Mouse (Mus musculus) right cerebral cortex, adult 18-20 months (tissue): ENCODE results near the gene Dnajb5.
A peak's percentile ranks its signal among the peaks of the same experiment; 100 is the strongest.

Experiments
- DNase-seq: peaks from one replicate; pipeline ENCODE4 v3.0.0; 2022; ENCODE audit warnings: mixed read lengths

Gene Dnajb5

DNA sequence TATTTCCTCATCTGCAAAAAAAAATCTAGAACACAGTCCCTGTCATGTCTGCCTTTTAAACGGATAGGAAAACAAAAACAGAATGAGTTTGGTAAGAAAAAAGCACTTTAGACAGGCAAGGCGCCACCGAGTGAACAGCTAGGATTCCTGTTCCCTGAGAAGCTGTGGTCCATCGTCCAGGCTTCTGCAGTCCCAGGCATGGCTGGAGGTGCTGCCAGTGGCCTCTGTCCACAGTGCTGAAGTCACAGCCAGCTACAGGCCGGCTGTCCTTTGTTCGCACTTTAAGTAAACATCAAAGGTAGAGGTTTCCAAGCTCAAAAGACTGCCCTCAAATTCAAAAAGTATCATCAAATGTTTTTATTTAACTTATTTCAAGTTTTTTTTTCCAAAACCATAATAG is 4.6 kb upstream of the Dnajb5 start:
- DNase-seq, result no peak

DNA sequence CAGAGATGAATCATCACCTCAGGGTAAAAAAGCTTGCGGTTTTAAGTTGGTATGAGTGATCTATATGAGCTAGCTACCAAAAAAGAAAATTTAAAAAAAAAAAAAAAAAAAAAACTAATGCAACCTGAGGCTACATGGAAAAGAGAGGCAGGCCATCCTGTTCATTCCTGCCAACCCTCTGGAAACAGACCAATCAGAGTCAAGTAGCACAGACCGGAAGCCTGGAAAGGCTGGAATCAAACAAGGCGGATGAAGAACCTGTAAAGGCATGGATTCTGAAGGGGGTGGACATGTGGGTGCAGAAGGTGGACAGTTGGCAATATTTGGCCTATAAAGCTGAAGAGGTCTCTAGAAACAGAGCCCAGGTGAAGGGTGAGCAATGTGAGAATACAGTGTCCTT is 4.2 kb upstream of the Dnajb5 start:
- DNase-seq, result no peak

DNA sequence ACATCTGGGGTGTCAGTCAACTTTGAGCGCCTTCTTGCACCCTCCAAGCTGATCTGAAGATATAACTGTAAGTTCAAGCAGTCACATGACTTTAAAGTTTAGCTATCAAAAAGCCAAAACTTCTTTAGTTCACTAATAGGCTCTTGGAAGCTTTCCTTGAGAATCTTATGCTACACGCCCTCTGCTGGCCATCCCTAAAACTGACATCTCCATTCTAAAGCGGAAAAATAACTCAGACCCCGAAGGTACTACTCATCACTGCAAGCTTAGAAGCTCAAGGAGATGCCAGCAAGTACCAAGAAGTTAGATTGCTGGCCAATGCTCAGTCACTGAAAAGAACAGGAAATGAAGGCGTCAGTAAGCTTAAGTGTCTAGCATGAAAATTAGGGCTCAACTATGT is 3.7 kb upstream of the Dnajb5 start:
- DNase-seq, result peak; percentile 79

DNA sequence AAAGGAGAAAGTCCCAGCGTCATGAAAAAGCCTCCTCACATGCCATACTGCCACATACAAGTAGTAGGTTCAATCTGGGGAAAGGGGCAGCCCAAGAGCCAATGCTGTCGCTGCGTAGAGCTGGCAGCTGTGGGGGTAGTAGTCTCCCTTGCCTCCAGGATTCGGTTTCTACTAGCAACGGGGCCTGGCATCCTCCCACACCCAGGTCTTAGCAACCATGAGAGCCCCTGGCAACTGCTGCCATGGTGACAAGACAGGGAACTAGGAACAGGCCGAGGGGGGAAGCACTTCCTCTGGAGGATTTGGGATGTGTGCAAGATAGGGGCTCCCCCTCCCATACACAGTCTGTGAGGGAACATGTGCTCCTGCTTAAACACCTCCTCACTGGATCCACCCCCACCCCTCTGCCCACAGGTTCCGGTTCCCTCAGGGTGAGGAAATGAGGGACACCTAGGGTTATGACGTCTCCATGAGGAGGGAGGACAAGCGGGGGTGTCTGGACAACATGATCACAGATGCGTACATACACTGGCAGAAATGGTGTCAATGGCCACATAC is 2.8 kb upstream of the Dnajb5 start:
- DNase-seq, result peak; percentile 96

DNA sequence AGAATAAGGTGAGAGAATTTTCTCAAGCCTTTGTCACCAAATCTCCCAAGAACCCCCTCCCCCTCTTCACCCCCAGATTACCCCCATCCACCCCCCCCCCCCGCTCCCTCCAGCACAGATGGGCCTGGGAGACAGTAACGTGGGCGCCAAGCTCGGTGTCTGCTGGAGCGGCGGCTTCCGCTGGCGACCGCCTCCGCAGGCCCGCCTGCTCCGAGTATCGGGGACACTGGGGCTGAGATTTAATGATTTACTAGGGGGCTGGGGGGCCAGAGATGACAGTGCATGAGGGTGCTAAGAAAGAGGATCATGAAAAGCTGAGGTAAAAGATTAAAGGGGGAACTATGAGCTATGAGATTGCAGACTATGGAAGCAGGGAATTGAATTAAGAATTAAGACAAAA is 1.1 kb upstream of the Dnajb5 start:
- DNase-seq, result peak; percentile 85

- DNase-seq, result no peak
Observed at GRCm38 (mm10) chr4:42949051-42949675, 451 bp upstream of the Dnajb5 start.

- DNase-seq, result peak; percentile 93
Observed at GRCm38 (mm10) chr4:42950065-42950558, 498 bp downstream of the Dnajb5 start.

DNA sequence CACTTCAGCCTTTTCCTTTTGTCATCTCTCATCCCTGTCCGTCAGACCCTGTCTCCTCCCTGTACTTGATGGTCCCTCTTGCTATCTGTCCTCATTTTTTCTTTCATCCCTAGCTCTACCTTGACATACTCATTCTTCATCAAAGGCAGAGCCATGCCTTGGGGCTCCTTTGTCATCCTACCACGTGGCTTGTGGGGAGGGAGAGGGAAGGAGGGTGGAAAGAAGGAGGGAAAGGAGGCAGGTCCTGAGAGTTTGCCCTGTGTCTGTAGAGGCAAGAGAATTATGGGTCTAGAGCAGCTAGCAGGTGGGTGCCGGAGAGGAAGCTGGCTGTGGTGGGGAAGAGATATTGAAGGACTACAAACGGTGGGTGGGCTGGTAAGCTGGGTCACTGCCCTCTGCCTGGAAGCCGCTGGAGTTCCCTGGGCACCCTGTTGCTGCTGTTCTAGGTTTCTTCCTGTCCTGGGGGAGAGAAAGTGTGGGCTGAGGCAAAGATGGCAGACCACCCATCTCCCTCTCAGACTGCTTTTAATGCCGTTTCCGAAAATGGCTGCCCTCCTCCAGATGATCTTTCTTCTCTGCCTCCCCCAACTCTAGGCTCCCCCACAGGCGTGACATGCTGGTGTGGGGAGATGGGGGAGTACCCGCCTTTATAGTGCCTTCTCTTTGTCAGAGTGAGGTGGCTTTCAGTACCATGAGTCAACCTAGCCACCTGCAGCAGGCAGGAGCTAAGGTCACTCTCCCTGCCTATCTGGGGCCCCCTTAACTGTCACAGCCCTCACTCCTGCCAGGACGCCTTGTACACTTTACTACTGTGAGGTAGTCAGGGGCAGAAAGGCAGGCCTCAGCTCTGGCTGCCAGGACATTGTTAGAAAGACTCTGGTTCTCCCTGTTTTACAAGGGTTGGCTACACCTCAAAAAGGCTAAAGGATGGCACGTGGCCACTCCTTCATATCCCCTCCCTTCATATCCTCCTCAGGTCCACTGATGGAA is 1.9 kb downstream of the Dnajb5 start:
- no peak for DNase-seq

- DNase-seq, result no peak
Observed at GRCm38 (mm10) chr4:42952563-42952962, 2.9 kb downstream of the Dnajb5 start.

GRCm38 (mm10) chr4:42953435-42954094 is 4.0 kb downstream of the Dnajb5 start:
- peak; percentile 69 for DNase-seq

DNA sequence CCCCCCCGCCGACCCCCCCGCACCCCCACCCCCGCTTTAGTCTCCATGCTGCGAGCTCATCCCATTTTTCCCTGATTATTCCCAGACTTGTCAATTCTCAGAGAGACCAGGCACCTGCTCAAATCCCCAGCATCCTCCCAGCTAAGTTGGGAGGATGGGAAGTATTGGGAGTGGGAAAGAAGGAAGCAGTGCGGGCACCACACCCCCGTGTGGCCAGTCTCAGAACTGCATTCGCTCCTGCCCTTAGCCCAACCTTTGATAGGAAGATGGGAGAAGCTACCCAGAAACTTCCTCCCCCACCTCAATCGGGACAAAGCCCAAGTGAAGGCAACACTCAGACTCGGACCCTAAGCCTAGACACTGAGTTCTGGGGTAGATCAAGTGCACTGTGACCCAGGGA is 4.7 kb downstream of the Dnajb5 start:
- DNase-seq, result peak; percentile 84

GRCm38 (mm10) chr4:42955200-42955599 is 5.6 kb downstream of the Dnajb5 start:
- DNase-seq, result no peak

- DNase-seq, result no peak
Observed at GRCm38 (mm10) chr4:42956581-42956980, 7.0 kb downstream of the Dnajb5 start.

GRCm38 (mm10) chr4:42957306-42957705 is 7.7 kb downstream of the Dnajb5 start:
- no peak for DNase-seq

- DNase-seq, result no peak
Observed at GRCm38 (mm10) chr4:42957979-42958378, 8.4 kb downstream of the Dnajb5 start.

DNA sequence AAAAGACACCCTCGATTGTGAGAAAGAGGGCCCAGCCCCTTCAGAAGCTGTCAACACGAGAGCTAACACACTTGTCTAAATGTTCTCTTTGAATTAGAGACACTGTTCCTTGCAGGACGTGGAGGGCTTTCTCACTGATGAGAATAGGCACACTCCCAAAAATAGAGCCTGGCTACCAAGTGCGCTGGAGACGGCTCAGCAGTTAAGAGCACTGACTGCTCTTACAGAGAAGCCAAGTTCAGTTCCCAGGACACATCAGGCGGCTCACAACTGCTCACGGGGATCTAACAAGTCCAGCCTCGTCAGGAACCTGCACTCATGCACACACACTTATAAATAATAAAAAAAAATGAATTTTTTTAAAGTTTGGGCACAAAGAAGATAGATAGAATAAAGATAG is 9.3 kb downstream of the Dnajb5 start:
- DNase-seq, result no peak

- no peak for DNase-seq
Observed at GRCm38 (mm10) chr4:42959382-42959781, 9.8 kb downstream of the Dnajb5 start.

GRCm38 (mm10) chr4:42961592-42961991 is 12.0 kb downstream of the Dnajb5 start:
- DNase-seq, result peak; percentile 73

- DNase-seq, result no peak
Observed at GRCm38 (mm10) chr4:42963480-42963879, 13.9 kb downstream of the Dnajb5 start.

DNA sequence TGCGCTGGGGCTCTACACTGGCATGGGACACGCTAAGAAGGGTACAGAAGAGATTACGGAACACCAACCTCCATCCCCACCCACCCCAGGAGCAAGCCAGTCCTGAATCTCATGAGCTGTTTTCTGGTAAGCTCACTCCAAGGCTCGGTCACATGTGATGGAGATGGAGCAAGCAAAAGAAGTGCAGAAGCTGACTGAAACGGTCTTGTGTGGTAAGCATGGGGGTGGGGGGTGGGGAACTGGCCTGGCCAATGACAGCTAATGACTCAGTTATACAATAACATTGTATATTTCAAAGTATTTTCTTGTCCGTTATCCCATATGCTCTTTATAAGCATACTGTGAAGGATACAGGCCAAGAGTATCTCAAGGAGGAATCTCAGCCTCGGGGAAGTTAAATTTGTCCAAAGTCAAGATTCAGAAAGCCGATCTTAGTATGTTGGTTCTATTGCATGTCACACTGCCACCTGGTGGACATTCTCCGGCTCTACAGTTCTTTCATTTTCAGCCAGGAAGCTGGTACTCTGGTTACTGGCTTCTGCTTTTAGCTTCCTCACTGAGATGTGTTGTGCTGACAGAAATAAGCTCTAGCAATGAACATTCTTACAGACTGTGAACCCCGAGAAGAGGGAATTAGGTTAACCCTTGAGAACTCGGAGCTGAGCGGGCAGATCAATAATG is 15.6 kb downstream of the Dnajb5 start:
- peak; percentile 60 for DNase-seq

- DNase-seq, result no peak
Observed at GRCm38 (mm10) chr4:42969304-42969703, 19.7 kb downstream of the Dnajb5 start, which contains the start of gene 1700022I11Rik. Gene 1700022I11Rik (plus strand): TSS chr4:42969604.

DNA sequence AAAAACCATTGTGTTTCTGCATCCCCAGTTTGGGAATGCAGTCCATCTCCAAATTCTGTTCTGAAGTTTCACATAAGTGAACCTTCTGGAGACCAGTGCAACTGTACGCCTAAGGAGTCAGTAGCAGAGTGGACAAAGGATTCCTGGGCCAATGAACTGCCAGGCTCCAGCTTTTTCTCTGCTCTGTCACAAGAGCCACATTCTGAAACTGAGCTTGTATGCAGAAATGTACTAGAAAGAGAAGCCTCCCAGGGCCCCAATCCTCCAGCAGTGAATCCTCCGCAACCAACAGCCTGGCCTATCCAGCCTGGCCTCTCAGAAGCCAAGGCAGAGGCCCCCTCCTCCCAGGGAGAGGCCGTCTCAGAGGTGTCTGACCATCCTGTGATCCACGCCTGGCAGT is 23.3 kb downstream of the Dnajb5 start:
- no peak for DNase-seq
